Mouse (Mus musculus): ENCODE results near the gene Adgrf1. TPM values are rescaled to one million over a fixed set of nuclear protein-coding genes. Genes with fewer than 3 reads are reported as not detected.

The Adgrf1 gene
- not detected in 2 replicates for polyA plus RNA-seq (2015; fragmentation: Nextera tagmentation; extraction: Ambion mirVana)

GRCm38 (mm10) chr17:43270161-43270560 is at the start of gene Adgrf1:
TSS of gene Adgrf1 (plus strand) at chr17:43270329.

GRCm38 (mm10) chr17:43359826-43360619 is 89.9 kb downstream of the Adgrf1 start, which contains the start of gene Adgrf5:
TSS of gene Adgrf5 (plus strand) at chr17:43360451.

Other genes starting within 250 kb of the Adgrf1 start
- 4.2 and 5.2 TPM in 2 replicates for gene Adgrf5, start 90.1 kb downstream of the Adgrf1 start, polyA plus RNA-seq (2015; fragmentation: Nextera tagmentation; extraction: Ambion mirVana)
- gene Mep1a, start 232.5 kb downstream of the Adgrf1 start, polyA plus RNA-seq (2015; fragmentation: Nextera tagmentation; extraction: Ambion mirVana) = 0.08 TPM in 2 replicates